12 mouse cellular contexts compared by ENCODE assay signal in the genomic region with DNA sequence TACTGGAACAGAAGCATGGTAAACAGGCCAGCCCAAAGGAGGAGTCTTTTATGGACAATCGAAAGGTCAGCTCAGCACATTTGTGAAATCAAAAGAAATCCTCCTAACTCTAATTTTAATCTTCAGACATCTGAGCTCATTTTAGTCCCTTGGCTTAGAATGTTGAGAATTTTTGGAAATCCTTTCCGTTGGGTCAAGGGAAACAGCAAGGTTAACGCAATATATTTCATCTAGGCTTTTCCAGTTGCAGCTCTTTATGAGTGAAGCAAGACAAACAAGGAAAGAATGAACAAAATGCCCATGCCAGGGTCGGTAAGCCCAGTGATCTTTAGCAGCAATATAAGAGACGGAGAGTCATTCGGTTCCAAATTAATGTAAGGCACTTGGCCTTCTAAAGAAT.
"Had no signal": no experiment of that assay in that cellular context is flagged by ENCODE, and none has a peak within 500 bp of the region (broad histone marks: within the 10 kb centered on the region; RNA-seq: fewer than 3 reads in every experiment).

No protein-coding gene starts in this region.

- H3K9me3 ChIP-seq: midbrain, embryonic 10.5 days; midbrain, embryonic 12.5 days; midbrain, embryonic 15.5 days; neural tube, embryonic 12.5 days had no signal

- H3K27me3 ChIP-seq: midbrain, embryonic 12.5 days; midbrain, embryonic 15.5 days; neural tube, embryonic 12.5 days had no signal

- H3K27ac ChIP-seq: midbrain, embryonic 10.5 days; midbrain, embryonic 12.5 days; midbrain, embryonic 15.5 days; neural tube, embryonic 12.5 days had no signal

- DNase-seq: lung, embryonic 14.5 days; lung, postnatal 10 days; lung, postnatal 4 days; right cerebral cortex, postnatal 14 days; spleen, adult 18-20 months; thymus, adult 2 months; thymus, postnatal 25 days; thymus, postnatal 4 days had no signal

- H3K9ac ChIP-seq: lung, embryonic 14.5 days; midbrain, embryonic 12.5 days; midbrain, embryonic 15.5 days; neural tube, embryonic 12.5 days had no signal

- ATAC-seq: midbrain, embryonic 15.5 days had no signal

- H3K4me3 ChIP-seq: midbrain, embryonic 10.5 days; midbrain, embryonic 12.5 days; midbrain, embryonic 15.5 days; neural tube, embryonic 12.5 days had no signal

- H3K36me3 ChIP-seq: midbrain, embryonic 10.5 days; midbrain, embryonic 12.5 days; midbrain, embryonic 15.5 days; neural tube, embryonic 12.5 days had no signal

- H3K4me2 ChIP-seq: lung, embryonic 14.5 days; midbrain, embryonic 12.5 days; midbrain, embryonic 15.5 days; neural tube, embryonic 12.5 days had no signal

- H3K4me1 ChIP-seq: midbrain, embryonic 10.5 days; midbrain, embryonic 12.5 days; midbrain, embryonic 15.5 days; neural tube, embryonic 12.5 days had no signal
